Mouse (Mus musculus) megakaryocyte, embryonic 14.5 days (primary cell): ENCODE results near the gene Syt13.

Source experiments
- FLI1 ChIP-seq: IDR thresholded peaks from 2 replicates; pipeline ENCODE4 v1.6.1; 2012; ENCODE audit warnings: low read length, inconsistent platforms, mixed read lengths
- GATA1 ChIP-seq: IDR thresholded peaks from 3 replicates; pipeline ENCODE4 v1.6.1; 2012; ENCODE audit warnings: mixed read lengths, low read length, inconsistent platforms, borderline replicate concordance

DNA sequence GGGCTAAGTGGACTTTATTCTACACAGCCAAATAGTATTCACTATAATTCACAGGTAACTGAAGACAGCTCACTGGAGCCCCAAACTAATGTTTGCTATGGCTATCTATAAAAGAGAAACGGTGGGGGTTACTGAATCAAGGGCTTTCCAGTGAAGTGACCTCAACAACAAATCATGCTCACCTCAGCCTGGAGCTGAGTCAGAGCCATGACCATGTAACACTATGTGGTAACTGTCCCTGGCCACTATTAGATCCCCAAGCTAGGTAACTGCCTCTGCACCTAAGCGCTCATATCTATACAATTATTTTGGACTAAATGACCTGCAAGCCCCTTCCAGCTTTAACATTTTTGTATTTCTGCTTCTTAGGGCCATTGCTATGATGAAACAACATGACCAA is 42.0 kb downstream of the Syt13 start:
- no peak for TF ChIP-seq GATA1
- no peak for TF ChIP-seq FLI1
